Mouse (Mus musculus): Measurements from ENCODE around the gene Tgfbr2. TPM values are rescaled to one million over a fixed set of nuclear protein-coding genes. Genes with fewer than 3 reads are reported as not detected.

The Tgfbr2 gene
- polyA plus RNA-seq, 1 experiment = 48.4 TPM

- Histone ChIP-seq H3K4me3 (no peak overlapping the region), H3K27me3 (ENCODE audit: control insufficient read depth, insufficient read depth, insufficient read length) (no peaks in the 10 kb centered on the region), H3K79me2 (ENCODE audit: control insufficient read depth, insufficient read depth) (peaks cover 14% of the 10 kb centered on the region), H3K4me2 (ENCODE audit: low read depth) (no peak overlapping the region), H3ac (ENCODE audit: control insufficient read depth, insufficient read length) (no peak overlapping the region), H3K36me3 (ENCODE audit: control insufficient read depth, insufficient read depth) (no peaks in the 10 kb centered on the region)
- TF ChIP-seq MYOG (IDR thresholded peaks at IDR 0.05; ENCODE audit: control insufficient read depth in 1 of 3, insufficient read depth in 1 of 3, insufficient read length in 2 of 3, low read depth in 2 of 3) (no peak), MYOD1 (IDR thresholded peaks at IDR 0.05; ENCODE audit: control insufficient read depth in 1 of 3, insufficient read length in 2 of 3, low read depth in 2 of 3) (no peak), USF1 (IDR thresholded peaks at IDR 0.05; ENCODE audit: low read depth) (no peak), E2F4 (IDR thresholded peaks at IDR 0.05; ENCODE audit: insufficient read depth) (no peak), POLR2A (IDR thresholded peaks at IDR 0.05; ENCODE audit: insufficient read length, low read depth) (no peak), TCF12 (IDR thresholded peaks at IDR 0.05; ENCODE audit: insufficient read depth, poor library complexity, severe bottlenecking) (no peak), SRF (IDR thresholded peaks at IDR 0.05; ENCODE audit: control insufficient read depth, insufficient read length, low read depth) (no peak), CEBPB (IDR thresholded peaks at IDR 0.05; ENCODE audit: insufficient read depth, poor library complexity, severe bottlenecking) (no peak), TCF3 (IDR thresholded peaks at IDR 0.05; ENCODE audit: insufficient read length, low read depth) (no peak), MAX (IDR thresholded peaks at IDR 0.05; ENCODE audit: low read depth) (no peak)
Observed at GRCm38 (mm10) chr9:116178151-116178550, 3.0 kb upstream of the Tgfbr2 start.

GRCm38 (mm10) chr9:116177108-116177507, 1.9 kb upstream of the Tgfbr2 start:
- TF ChIP-seq MAX (IDR thresholded peaks at IDR 0.05; ENCODE audit: low read depth) = no peak
- TF ChIP-seq CEBPB (IDR thresholded peaks at IDR 0.05; ENCODE audit: insufficient read depth, poor library complexity, severe bottlenecking) = no peak
- TF ChIP-seq MYOG (IDR thresholded peaks at IDR 0.05; ENCODE audit: control insufficient read depth in 1 of 3, insufficient read depth in 1 of 3, insufficient read length in 2 of 3, low read depth in 2 of 3) = no peak
- no peak for TF ChIP-seq POLR2A (IDR thresholded peaks at IDR 0.05; ENCODE audit: insufficient read length, low read depth)
- TF ChIP-seq POLR2AphosphoS2 (IDR thresholded peaks at IDR 0.05; ENCODE audit: insufficient read length, low read depth) = no peak
- no peak for TF ChIP-seq MYOD1 (IDR thresholded peaks at IDR 0.05; ENCODE audit: control insufficient read depth in 1 of 3, insufficient read length in 2 of 3, low read depth in 2 of 3)
- no peak for TF ChIP-seq USF1 (IDR thresholded peaks at IDR 0.05; ENCODE audit: low read depth)
- no peak for TF ChIP-seq REST (IDR thresholded peaks at IDR 0.05; ENCODE audit: insufficient read depth, insufficient read length)
- TF ChIP-seq TCF3 (IDR thresholded peaks at IDR 0.05; ENCODE audit: insufficient read length, low read depth) = no peak
- no peak for TF ChIP-seq E2F4 (IDR thresholded peaks at IDR 0.05; ENCODE audit: insufficient read depth)
- no peak for TF ChIP-seq SRF (IDR thresholded peaks at IDR 0.05; ENCODE audit: control insufficient read depth, insufficient read length, low read depth)
- TF ChIP-seq TCF12 (IDR thresholded peaks at IDR 0.05; ENCODE audit: insufficient read depth, poor library complexity, severe bottlenecking) = no peak
- Histone ChIP-seq H3K4me3 (no peak overlapping the region), H3K4me2 (ENCODE audit: low read depth) (no peak overlapping the region), H3K36me3 (ENCODE audit: control insufficient read depth, insufficient read depth) (no peaks in the 10 kb centered on the region), H3K27me3 (ENCODE audit: control insufficient read depth, insufficient read depth, insufficient read length) (no peaks in the 10 kb centered on the region), H3ac (ENCODE audit: control insufficient read depth, insufficient read length) (no peak overlapping the region), H3K79me2 (ENCODE audit: control insufficient read depth, insufficient read depth) (peaks cover 24% of the 10 kb centered on the region)

- no peak for TF ChIP-seq TCF12 (IDR thresholded peaks at IDR 0.05; ENCODE audit: insufficient read depth, poor library complexity, severe bottlenecking)
- Histone ChIP-seq H3K27me3 (ENCODE audit: control insufficient read depth, insufficient read depth, insufficient read length) (no peaks in the 10 kb centered on the region), H3K36me3 (ENCODE audit: control insufficient read depth, insufficient read depth) (no peaks in the 10 kb centered on the region), H3K4me2 (ENCODE audit: low read depth) (peak overlapping the region; percentile 79), H3K4me3 (peak overlapping the region; percentile 54), H3K79me2 (ENCODE audit: control insufficient read depth, insufficient read depth) (peaks cover 39% of the 10 kb centered on the region), H3ac (ENCODE audit: control insufficient read depth, insufficient read length) (peak overlapping the region; percentile 92)
Observed at GRCm38 (mm10) chr9:116175488-116176115, 442 bp upstream of the Tgfbr2 start.

GRCm38 (mm10) chr9:116173473-116174170, 1.5 kb downstream of the Tgfbr2 start:
- peak overlapping the region; percentile 92 for H3ac ChIP-seq (ENCODE audit: control insufficient read depth, insufficient read length)
- no peaks in the 10 kb centered on the region for H3K27me3 ChIP-seq (ENCODE audit: control insufficient read depth, insufficient read depth, insufficient read length)
- peak overlapping the region; percentile 54 for H3K4me3 ChIP-seq
- H3K79me2 ChIP-seq (ENCODE audit: control insufficient read depth, insufficient read depth) = peaks cover 59% of the 10 kb centered on the region
- H3K36me3 ChIP-seq (ENCODE audit: control insufficient read depth, insufficient read depth) = no peaks in the 10 kb centered on the region
- H3K4me2 ChIP-seq (ENCODE audit: low read depth) = peak overlapping the region; percentile 71
- no peak for TF ChIP-seq MYOG (IDR thresholded peaks at IDR 0.05; ENCODE audit: control insufficient read depth in 1 of 3, insufficient read depth in 1 of 3, insufficient read length in 2 of 3, low read depth in 2 of 3)
- no peak for TF ChIP-seq POLR2A (IDR thresholded peaks at IDR 0.05; ENCODE audit: insufficient read length, low read depth)
- TF ChIP-seq POLR2AphosphoS2 (IDR thresholded peaks at IDR 0.05; ENCODE audit: insufficient read length, low read depth) = no peak
- TF ChIP-seq TCF3 (IDR thresholded peaks at IDR 0.05; ENCODE audit: insufficient read length, low read depth) = no peak
- TF ChIP-seq USF1 (IDR thresholded peaks at IDR 0.05; ENCODE audit: low read depth) = no peak
- no peak for TF ChIP-seq MYOD1 (IDR thresholded peaks at IDR 0.05; ENCODE audit: control insufficient read depth in 1 of 3, insufficient read length in 2 of 3, low read depth in 2 of 3)
- no peak for TF ChIP-seq E2F4 (IDR thresholded peaks at IDR 0.05; ENCODE audit: insufficient read depth)
- TF ChIP-seq MAX (IDR thresholded peaks at IDR 0.05; ENCODE audit: low read depth) = no peak
- no peak for TF ChIP-seq CEBPB (IDR thresholded peaks at IDR 0.05; ENCODE audit: insufficient read depth, poor library complexity, severe bottlenecking)
- no peak for TF ChIP-seq REST (IDR thresholded peaks at IDR 0.05; ENCODE audit: insufficient read depth, insufficient read length)
- TF ChIP-seq SRF (IDR thresholded peaks at IDR 0.05; ENCODE audit: control insufficient read depth, insufficient read length, low read depth) = no peak
